Mouse (Mus musculus) B cell, adult 2 months (primary cell): ENCODE measurements around the gene Gm11937.
"Not testable (repeated sequence)": the region's sequence is repeated elsewhere in the genome, so short reads cannot be mapped to it uniquely, and the experiment has no call there.

Source experiments
- DNase-seq, 2 experiments: peaks; one replicate each; pipeline ENCODE4 v3.0.0; 2022

Gene Gm11937

DNA sequence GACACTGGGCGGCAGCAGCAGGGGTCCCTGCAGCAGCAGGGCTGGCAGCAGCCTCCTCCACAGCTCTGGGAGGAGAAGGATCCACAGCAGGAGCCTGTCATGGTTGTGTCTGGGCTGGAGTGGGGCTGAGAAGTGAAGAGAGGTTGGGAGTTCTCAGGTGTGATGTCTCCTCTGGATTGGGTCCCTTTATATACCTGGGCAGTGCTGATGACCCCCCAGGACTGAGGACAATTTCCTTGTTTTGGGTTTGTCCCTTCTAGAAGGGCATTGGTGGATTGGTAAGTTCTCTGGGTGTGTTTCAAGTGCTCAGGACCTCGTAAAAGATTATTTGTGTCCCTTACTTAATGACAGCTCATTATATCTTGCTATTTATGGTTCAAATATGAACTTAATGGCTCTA lies at the start of gene Gm11937:
TSS of gene Gm11937 (minus strand) at position 101 of the 400 bp plus-strand sequence.
- DNase-seq, result not testable (repeated sequence)

GRCm38 (mm10) chr11:99659256-99659655 lies 49.3 kb upstream of the Gm11937 start:
- no peak for DNase-seq

GRCm38 (mm10) chr11:99658467-99659010 lies 48.5 kb upstream of the Gm11937 start, which contains the start of gene Gm11563:
TSS of gene Gm11563 (minus strand) at chr11:99658960.
- DNase-seq, result not testable (repeated sequence)

DNA sequence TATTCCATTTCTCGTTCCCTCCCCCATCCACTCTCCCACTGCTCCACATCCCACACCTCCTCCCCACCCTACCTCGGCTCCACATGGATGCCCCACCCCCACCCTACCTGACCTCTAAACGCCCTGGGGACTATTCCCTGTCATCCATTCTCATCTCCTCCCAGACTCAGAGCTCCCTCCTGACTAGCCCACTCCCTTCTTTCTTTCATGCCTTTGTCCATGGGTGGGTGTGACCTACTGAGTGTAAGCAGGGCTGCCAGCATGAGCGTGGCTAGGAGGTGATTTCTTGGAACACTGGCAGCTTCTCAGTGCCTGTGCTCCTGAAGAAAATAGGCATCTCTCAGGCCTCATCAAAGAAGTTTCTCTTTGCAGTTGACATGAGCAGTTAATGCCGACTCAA lies 47.1 kb upstream of the Gm11937 start:
- no peak for DNase-seq

GRCm38 (mm10) chr11:99650136-99650535 lies 40.1 kb upstream of the Gm11937 start, which contains the start of gene Gm11555:
TSS of gene Gm11555 (minus strand) at chr11:99650236.
- DNase-seq, result no peak

DNA sequence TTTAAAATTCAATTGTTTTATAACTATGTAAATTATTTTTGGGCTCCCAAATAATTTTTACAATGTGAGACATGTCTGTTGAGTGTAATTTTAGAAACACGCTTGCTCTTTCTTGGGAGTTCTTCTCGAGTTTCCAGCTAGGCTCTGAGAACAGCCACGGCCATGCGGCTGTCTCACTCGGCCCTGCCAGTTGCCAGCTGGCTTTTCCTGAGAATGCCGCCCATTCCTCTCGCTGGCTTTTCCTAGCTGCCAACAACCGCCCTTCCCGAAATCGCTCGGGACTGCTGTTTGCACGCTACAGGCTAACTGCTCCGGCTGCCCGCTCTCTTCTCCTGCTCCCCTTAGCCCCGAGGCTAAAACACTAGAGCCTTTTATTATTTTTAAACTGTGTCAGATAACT lies 36.5 kb upstream of the Gm11937 start:
- no peak for DNase-seq

GRCm38 (mm10) chr11:99644351-99644750 lies 34.4 kb upstream of the Gm11937 start:
- no peak for DNase-seq

GRCm38 (mm10) chr11:99643635-99644139 lies 33.7 kb upstream of the Gm11937 start, which contains the start of gene Krtap4-7:
TSS of gene Krtap4-7 (minus strand) at chr11:99644089.
- DNase-seq, result not testable (repeated sequence)

DNA sequence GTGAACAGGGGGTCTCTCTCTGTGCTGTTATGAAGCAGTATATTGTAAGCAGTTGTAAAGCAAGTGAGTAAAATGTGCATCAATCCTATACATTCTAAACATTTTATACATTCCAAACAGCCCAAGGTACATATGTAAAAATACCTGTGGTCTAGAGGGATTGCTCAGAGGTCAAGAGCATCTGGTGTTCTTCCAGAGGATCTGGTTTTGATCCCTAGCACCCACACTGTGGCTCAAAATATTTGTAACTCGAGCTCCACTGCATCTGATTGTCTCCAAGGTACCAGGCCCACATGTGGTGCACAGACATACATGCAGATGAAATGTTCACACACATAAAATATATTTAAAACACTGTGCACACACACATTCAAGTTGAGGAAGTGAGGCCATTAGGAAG lies 30.9 kb upstream of the Gm11937 start:
- DNase-seq, result no peak

GRCm38 (mm10) chr11:99637086-99637485 lies 27.1 kb upstream of the Gm11937 start:
- DNase-seq, result no peak

DNA sequence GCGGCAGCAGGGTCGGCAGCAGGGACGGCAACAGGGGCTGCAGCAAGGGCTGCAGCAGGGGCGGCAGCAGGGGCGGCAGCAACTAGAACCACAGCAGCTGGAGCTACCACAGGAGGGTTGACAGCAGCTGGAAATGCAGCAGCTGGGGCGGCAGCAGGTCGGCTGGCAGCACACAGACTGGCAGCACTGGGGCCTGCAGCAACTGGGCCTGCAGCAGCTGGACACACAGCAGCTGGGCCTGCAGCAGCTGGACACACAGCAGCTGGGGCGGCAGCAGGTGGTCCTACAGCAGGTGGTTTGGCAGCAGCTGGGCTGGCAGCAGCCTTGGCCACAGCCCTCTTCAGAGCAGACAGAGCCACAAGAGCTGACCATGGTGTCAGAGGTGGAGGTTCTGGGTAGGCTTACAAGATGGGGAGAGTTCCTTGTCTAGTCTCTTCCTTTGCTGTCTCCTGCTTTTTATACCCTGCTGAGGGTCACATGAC lies 24.7 kb upstream of the Gm11937 start, which contains the start of gene Krtap4-2:
TSS of gene Krtap4-2 (minus strand) at position 432 of the 482 bp plus-strand sequence.
- no peak for DNase-seq

GRCm38 (mm10) chr11:99633293-99633692 lies 23.3 kb upstream of the Gm11937 start:
- no peak for DNase-seq

GRCm38 (mm10) chr11:99630890-99631289 lies 20.9 kb upstream of the Gm11937 start:
- no peak for DNase-seq

DNA sequence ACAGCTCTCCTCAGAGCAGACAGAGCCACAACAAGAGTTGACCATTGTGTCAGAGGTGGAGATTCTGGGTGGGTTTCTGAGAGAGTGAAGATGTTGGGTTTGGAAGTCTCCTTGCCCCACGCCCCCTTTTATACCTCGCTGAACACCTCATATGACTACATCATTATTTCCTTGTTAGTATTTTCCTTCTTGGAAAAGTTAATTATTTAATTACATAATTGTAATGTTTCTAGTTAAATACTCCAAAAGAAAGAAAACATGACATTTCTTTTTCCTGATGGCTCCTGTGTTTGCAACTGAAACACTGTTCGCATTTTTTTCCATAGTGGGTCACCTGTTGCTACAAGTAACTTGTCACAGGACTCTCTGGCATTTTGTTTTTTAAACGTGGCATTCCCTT lies 18.1 kb upstream of the Gm11937 start, which contains the start of gene Krtap4-1:
TSS of gene Krtap4-1 (minus strand) at position 101 of the 400 bp plus-strand sequence.
- no peak for DNase-seq

GRCm38 (mm10) chr11:99620335-99620734 lies 10.3 kb upstream of the Gm11937 start, which contains the start of gene Gm11562:
TSS of gene Gm11562 (minus strand) at chr11:99620435.
- DNase-seq, result no peak

GRCm38 (mm10) chr11:99614796-99615363 lies 4.9 kb upstream of the Gm11937 start, which contains the start of gene Krtap2-4:
TSS of gene Krtap2-4 (minus strand) at chr11:99614846.
- no peak for DNase-seq

GRCm38 (mm10) chr11:99609126-99609525 lies 863 bp downstream of the Gm11937 start:
- no peak for DNase-seq

DNA sequence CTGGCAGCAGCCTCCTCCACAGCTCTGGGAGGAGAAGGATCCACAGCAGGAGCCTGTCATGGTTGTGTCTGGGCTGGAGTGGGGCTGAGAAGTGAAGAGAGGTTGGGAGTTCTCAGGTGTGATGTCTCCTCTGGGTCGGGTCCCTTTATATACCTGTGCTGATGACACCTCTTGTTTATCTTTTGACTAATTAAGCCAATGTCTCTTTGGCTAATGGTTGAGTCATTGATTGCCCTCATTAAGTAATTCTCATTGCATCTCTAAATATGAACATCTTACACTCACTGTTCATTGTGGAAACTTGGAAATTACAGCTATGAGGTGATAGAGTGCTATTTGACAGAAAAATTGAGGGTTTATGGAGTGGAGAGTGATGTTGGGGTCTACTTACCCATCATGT lies 6.8 kb downstream of the Gm11937 start, which contains the start of gene Gm11938:
TSS of gene Gm11938 (minus strand) at position 101 of the 400 bp plus-strand sequence.
- not testable (repeated sequence) for DNase-seq

DNA sequence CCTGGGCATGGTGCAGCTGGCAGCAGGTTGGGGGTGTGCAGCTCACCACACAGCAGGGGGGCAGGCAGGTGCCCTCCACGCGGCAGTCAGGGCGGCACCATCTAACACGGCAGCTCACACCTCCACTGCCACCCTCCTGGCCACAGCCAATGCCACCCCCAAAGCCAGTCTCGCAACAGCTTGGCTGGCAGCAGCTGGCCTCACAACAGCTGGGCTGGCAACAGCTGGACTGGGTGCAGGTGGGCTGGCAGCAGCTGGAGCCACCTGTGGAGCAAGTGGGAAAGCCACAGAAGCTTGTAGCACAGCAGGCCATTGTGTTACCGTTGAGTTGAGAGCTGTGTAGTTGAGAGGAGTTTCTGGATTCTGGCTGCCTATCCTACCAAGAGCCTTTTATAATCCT lies 12.2 kb downstream of the Gm11937 start, which contains the start of gene Krtap9-3:
TSS of gene Krtap9-3 (minus strand) at position 364 of the 400 bp plus-strand sequence.
- not testable (repeated sequence) for DNase-seq

GRCm38 (mm10) chr11:99590981-99591380 lies 19.0 kb downstream of the Gm11937 start, which contains the start of gene Krtap1-3:
TSS of gene Krtap1-3 (minus strand) at chr11:99591339.
- DNase-seq, result no peak

- DNase-seq, result no peak
Observed at GRCm38 (mm10) chr11:99585096-99585495, 24.9 kb downstream of the Gm11937 start.

GRCm38 (mm10) chr11:99583245-99583704 lies 26.7 kb downstream of the Gm11937 start, which contains the start of gene Krtap1-4:
TSS of gene Krtap1-4 (minus strand) at chr11:99583654.
- DNase-seq, result no peak

- no peak for DNase-seq
Observed at GRCm38 (mm10) chr11:99581564-99581963, 28.4 kb downstream of the Gm11937 start.
